ENCODE assay signal across 22 mouse cellular contexts in genomic region chr5:123952365-123953045, GRCm38 (mm10). TPM values are rescaled to one million over a fixed set of nuclear protein-coding genes. Genes with fewer than 3 reads are reported as not detected.
DNase-seq lines count a peak whose midpoint lies in the region; ATAC-seq and TF ChIP-seq lines count a peak whose summit lies in the region.
"Had no signal": no experiment of that assay in that cellular context is flagged by ENCODE, and none has a peak within 500 bp of the region (broad histone marks: within the 10 kb centered on the region; RNA-seq: fewer than 3 reads in every experiment).

No protein-coding gene starts in this region.

- H3K36me3 ChIP-seq in liver, adult 2 months (ENCODE audit: control insufficient read depth, insufficient read depth, low read length) = no peaks in the 10 kb centered on the region
- H3K36me3 ChIP-seq in liver, postnatal 0 days (replicated peaks; ENCODE audit: insufficient read depth, low read length) = no peaks in the 10 kb centered on the region
- H3K36me3 ChIP-seq: embryonic facial prominence, embryonic 10.5 days; hindbrain, embryonic 13.5 days had no signal

- WGBS in liver, adult 2 months = 46% methylated on average over 5 of the region's 5 CpGs
- 76% methylated on average over 5 of the region's 5 CpGs for WGBS in liver, postnatal 0 days (ENCODE audit: insufficient replicate concordance)

- no peak for TF ChIP-seq EP300 in liver, postnatal 0 days (IDR thresholded peaks at IDR 0.05; ENCODE audit: low read depth)

- no peaks in the 10 kb centered on the region for H3K27me3 ChIP-seq in liver, adult 2 months (ENCODE audit: control insufficient read depth, insufficient read depth, low read length)
- H3K27me3 ChIP-seq in liver, postnatal 0 days (ENCODE audit: insufficient read depth, low read length) = no peaks in the 10 kb centered on the region

- H3K4me2 ChIP-seq in liver, postnatal 0 days (ENCODE audit: low read depth, low read length) = no peak overlapping the region
- H3K4me2 ChIP-seq: hindbrain, embryonic 13.5 days; liver, embryonic 11.5 days; lung, embryonic 14.5 days had no signal

- intact Hi-C loops in heart, postnatal 25 days (cut with DNase I) = no loop called here

- ATAC-seq in liver, postnatal 0 days = no peak
- ATAC-seq: inflammation-experienced regulatory T-cells, adult 6 months; midbrain, embryonic 16.5 days had no signal

- H3K4me1 ChIP-seq in liver, adult 2 months (ENCODE audit: control insufficient read depth, insufficient read depth, low read length) = peaks cover 22% of the 10 kb centered on the region
- peaks cover 5% of the 10 kb centered on the region; the same call in 1 of the 2 replicates for H3K4me1 ChIP-seq in liver, postnatal 0 days (ENCODE audit: insufficient read depth)
- H3K4me1 ChIP-seq in cortical plate, adult 2 months (ENCODE audit: control insufficient read depth, insufficient read depth, low read length) = peaks cover 7% of the 10 kb centered on the region; the same call in 1 of the 2 replicates
- H3K4me1 ChIP-seq: hindbrain, embryonic 13.5 days had no signal

- no peaks in the 10 kb centered on the region for H3K79me2 ChIP-seq in liver, adult 2 months (ENCODE audit: control insufficient read depth, insufficient read depth, low read length)

- H3K9me3 ChIP-seq in liver, postnatal 0 days (ENCODE audit: low read length) = no peaks in the 10 kb centered on the region
- H3K9me3 ChIP-seq: embryonic facial prominence, embryonic 10.5 days; hindbrain, embryonic 13.5 days had no signal

- no peak for TF ChIP-seq CTCF in liver, adult 2 months (IDR thresholded peaks at IDR 0.05; ENCODE audit: low read depth, low read length)
- no peak for TF ChIP-seq CTCF in liver, postnatal 0 days (IDR thresholded peaks at IDR 0.05; ENCODE audit: low read depth)
- TF ChIP-seq CTCF in cortical plate, adult 2 months (IDR thresholded peaks at IDR 0.05; ENCODE audit: extremely low read depth, insufficient read depth, low read length) = no peak

- H3K27ac ChIP-seq in liver, adult 2 months (replicated peaks; ENCODE audit: insufficient read depth, low read depth, low read length) = peak overlapping the region; percentile 71
- no peak overlapping the region for H3K27ac ChIP-seq in liver, postnatal 0 days (ENCODE audit: low read depth)
- H3K27ac ChIP-seq in cortical plate, adult 2 months (ENCODE audit: insufficient read depth, low read length) = peak overlapping the region; percentile 32; the same call in 1 of the 2 replicates
- H3K27ac ChIP-seq: embryonic facial prominence, embryonic 10.5 days; hindbrain, embryonic 13.5 days had no signal

- peak; percentile 87 for DNase-seq in heart, adult 11 months
- no peak for DNase-seq in heart, postnatal 25 days (ENCODE audit: low spot score)
- peak; percentile 57 for DNase-seq in liver, adult 2 months (ENCODE audit: extremely low read depth, low read depth, low spot score)
- no peak for DNase-seq in liver, postnatal 0 days
- DNase-seq in telencephalon, adult 2 months (ENCODE audit: low read depth, low spot score) = peak; percentile 66
- DNase-seq in B cell, adult 2 months = no peak
- DNase-seq: adrenal gland, postnatal 36 days; cerebellum, adult 8-10 months; gastrocnemius, postnatal 25 days; heart, postnatal 10 days; kidney, adult 2 months; kidney, postnatal 10 days; lung, embryonic 14.5 days; lung, postnatal 36 days; retina, postnatal 1 day; spleen, adult 18-20 months had no signal

- no peak overlapping the region for H3K9ac ChIP-seq in liver, adult 2 months (ENCODE audit: low read depth, low read length)
- H3K9ac ChIP-seq in liver, postnatal 0 days (replicated peaks) = no peak overlapping the region
- H3K9ac ChIP-seq: hindbrain, embryonic 13.5 days; lung, embryonic 14.5 days had no signal

- TF ChIP-seq POLR2A in liver, adult 2 months (IDR thresholded peaks at IDR 0.05; ENCODE audit: extremely low read depth, insufficient read depth, low read length) = no peak
- TF ChIP-seq POLR2A in cortical plate, adult 2 months (IDR thresholded peaks at IDR 0.05; ENCODE audit: extremely low read depth, insufficient read depth, low read length) = no peak

- H3K4me3 ChIP-seq in liver, adult 2 months (ENCODE audit: insufficient read depth, low read depth, low read length) = no peak overlapping the region
- H3K4me3 ChIP-seq in liver, postnatal 0 days (ENCODE audit: low read depth, low read length) = no peak overlapping the region
- H3K4me3 ChIP-seq in cortical plate, adult 2 months (ENCODE audit: insufficient read depth, low read length) = no peak overlapping the region
- H3K4me3 ChIP-seq: embryonic facial prominence, embryonic 10.5 days; hindbrain, embryonic 13.5 days had no signal

RNA-seq across cellular contexts. Expression of gene Hip1r, which starts 20.9 kb away (rescaled TPM):
- 10 to 100 TPM; 13.4 to 19.0 TPM for total RNA-seq in heart, postnatal 25 days (2021)
- total RNA-seq in liver, adult 2 months (2014; rRNA removed) = 9.1 and 9.7 TPM in 2 replicates
- 9.2 and 11.5 TPM in 2 replicates for polyA plus RNA-seq in liver, adult 2 months (2012; rRNA removed)
- 10.1 and 13.5 TPM in 2 replicates for polyA plus RNA-seq in liver, postnatal 0 days (2015; fragmentation: Nextera tagmentation; extraction: Ambion mirVana)
- 42.1 and 46.6 TPM in 2 replicates for polyA plus RNA-seq in cortical plate, adult 2 months (2012; rRNA removed)

RNA-seq across cellular contexts. Expression of gene Ccdc62, which starts 22.0 kb away (rescaled TPM):
- 1 to 10 TPM; 1.3 to 2.1 TPM for total RNA-seq in heart, postnatal 25 days (2021)
- 2.1 and 2.2 TPM in 2 replicates for total RNA-seq in liver, adult 2 months (2014; rRNA removed)
- 1.8 and 3.2 TPM in 2 replicates for polyA plus RNA-seq in liver, adult 2 months (2012; rRNA removed)
- 3.1 and 3.2 TPM in 2 replicates for polyA plus RNA-seq in liver, postnatal 0 days (2015; fragmentation: Nextera tagmentation; extraction: Ambion mirVana)
- 5.4 and 6.5 TPM in 2 replicates for polyA plus RNA-seq in cortical plate, adult 2 months (2012; rRNA removed)

RNA-seq across cellular contexts. Expression of gene Gm43518, which starts 25.3 kb away (rescaled TPM):
- total RNA-seq in heart, postnatal 25 days (2021) = under 1 TPM in 1 of 2 experiments, not detected in 1; 0.50 TPM
- total RNA-seq in liver, adult 2 months (2014; rRNA removed) = 1.2 TPM in 1 of 2 replicates, not detected in the other
- polyA plus RNA-seq in liver, adult 2 months (2012; rRNA removed) = 0.31 TPM in 1 of 2 replicates, not detected in the other
- polyA plus RNA-seq in liver, postnatal 0 days (2015; fragmentation: Nextera tagmentation; extraction: Ambion mirVana) = 0.41 and 0.67 TPM in 2 replicates
- polyA plus RNA-seq in cortical plate, adult 2 months (2012; rRNA removed) = 1.0 and 1.8 TPM in 2 replicates
- total RNA-seq: gastrocnemius, postnatal 25 days had no signal

RNA-seq across cellular contexts. Expression of gene Denr, which starts 45.5 kb away (rescaled TPM):
- 10 to 100 TPM; 48.0 to 48.9 TPM for total RNA-seq in heart, postnatal 25 days (2021)
- 12.5 and 15.5 TPM in 2 replicates for total RNA-seq in liver, adult 2 months (2014; rRNA removed)
- 27.5 and 37.9 TPM in 2 replicates for polyA plus RNA-seq in liver, adult 2 months (2012; rRNA removed)
- polyA plus RNA-seq in liver, postnatal 0 days (2015; fragmentation: Nextera tagmentation; extraction: Ambion mirVana) = 54.1 and 61.1 TPM in 2 replicates
- polyA plus RNA-seq in cortical plate, adult 2 months (2012; rRNA removed) = 46.1 and 54.1 TPM in 2 replicates

Comparison
In these comparisons a context has a peak if more than half of its experiments do, and no peak if none do; other contexts are left out.
1. DNase-seq: peak in heart, adult 11 months (single experiment), liver, adult 2 months (single experiment) and telencephalon, adult 2 months (single experiment); none in heart, postnatal 25 days (single experiment), liver, postnatal 0 days (single experiment) and B cell, adult 2 months (0 of 2).